Mouse (Mus musculus) kidney, adult 8-10 months (tissue): ENCODE measurements at regions not wholly inside any gene's neighbourhood (a gene's known extent, or its start where the extent isn't known, plus 50 kb on each side); places are given as distances from the start of the nearest gene placed in this dataset.

Source experiments
- DNase-seq, 2 experiments: peaks; one replicate each; pipeline ENCODE4 v3.0.0; 2022

- DNase-seq = no peak
Observed at GRCm38 (mm10) chr13:83716711-83717171, 212.9 kb downstream of the Mef2c start.

- no peak for DNase-seq
Observed at GRCm38 (mm10) chr13:83717686-83718210, 213.9 kb downstream of the Mef2c start.

DNA sequence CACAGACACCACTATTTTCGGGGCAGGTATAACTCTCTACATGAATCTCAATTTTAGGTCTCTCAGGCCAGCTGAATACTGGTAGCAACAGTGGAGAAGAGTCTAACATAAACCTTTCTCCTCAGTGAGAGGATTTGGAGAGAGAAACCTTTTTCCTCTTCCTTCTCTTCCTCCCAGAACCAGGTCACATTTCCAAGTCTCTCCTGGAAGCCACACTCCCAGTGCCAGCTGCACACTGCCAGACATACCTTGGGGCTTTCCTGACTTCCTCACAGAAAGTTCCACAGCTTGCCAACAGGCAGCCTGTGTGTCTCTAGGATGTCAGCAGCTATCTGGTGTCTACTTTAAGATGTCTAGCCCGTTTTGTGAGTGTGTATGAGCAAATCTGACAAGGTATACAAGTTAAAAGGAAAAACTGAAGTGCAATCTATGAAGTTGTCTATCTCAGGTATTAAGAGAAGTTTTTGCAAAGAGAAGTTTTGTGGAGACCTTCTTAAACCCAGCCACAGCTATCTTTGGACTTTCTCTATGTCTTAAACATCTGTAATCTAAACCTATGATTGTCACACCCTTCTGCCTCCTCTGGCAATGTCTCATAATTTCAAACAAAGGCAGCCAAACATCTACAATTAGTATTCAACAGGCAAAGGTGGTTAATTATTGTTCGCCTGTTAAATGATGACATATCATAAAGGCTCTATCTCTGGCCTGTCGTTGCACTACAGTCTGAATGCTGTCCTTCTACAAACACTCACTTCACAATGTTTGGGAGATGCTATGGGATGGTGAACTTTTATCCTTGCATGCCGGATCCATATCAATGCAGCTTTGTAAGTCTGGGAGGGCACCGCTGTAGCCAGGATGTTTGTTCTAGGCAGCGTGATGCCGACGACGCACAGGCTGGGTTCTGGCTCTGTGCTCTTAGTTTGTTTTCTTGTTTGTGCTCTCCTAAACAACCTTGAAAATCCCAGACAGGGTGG lies 214.9 kb downstream of the Mef2c start:
- no peak for DNase-seq

- no peak for DNase-seq
Observed at GRCm38 (mm10) chr13:83719635-83720291, 215.9 kb downstream of the Mef2c start.

- DNase-seq = no peak
Observed at GRCm38 (mm10) chr13:83720352-83720751, 216.5 kb downstream of the Mef2c start.

DNA sequence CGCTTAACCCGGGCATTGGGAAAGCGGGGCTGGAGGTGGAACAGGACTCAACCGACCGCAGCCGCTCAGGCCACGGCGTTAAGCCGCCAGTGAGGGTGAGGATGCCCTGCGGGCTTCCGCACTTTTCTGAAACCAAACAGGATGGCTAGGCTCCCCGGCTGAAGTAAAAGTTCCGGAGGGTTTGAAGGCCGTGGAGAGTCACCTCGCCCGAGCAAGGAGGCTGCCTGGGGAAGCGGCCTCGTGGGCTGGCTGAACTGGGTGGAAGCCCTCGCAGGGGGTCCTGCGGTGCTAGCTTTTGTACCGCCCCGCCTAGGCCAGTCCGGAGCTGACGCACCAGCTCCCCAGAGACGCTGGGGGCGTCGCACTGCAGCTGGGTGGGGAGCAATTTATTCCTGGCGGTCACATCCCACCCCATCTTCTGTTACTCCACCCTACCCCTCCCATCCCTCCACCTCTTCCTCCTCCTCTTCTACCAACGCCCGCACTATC lies 217.1 kb downstream of the Mef2c start:
- no peak for DNase-seq

DNA sequence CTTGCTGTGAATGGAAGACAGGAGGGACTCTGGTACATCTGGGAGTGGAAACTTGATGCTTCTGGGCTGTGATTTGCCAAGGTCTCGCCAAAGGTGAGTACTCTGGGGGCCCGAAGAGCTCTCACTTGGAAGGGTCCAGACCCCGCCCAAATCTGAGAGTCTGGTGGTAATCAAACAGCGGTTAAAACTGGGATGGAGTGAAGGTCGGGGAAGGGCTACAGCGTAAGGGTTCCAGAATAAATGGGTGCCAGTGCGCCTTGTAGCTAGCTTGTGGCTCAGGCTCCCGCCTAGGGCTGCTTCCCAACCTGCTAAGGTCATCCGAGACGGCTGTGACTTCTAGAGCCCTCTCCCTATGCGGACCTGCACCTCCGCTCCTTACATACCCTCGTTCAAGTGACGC lies 217.7 kb downstream of the Mef2c start:
- no peak for DNase-seq

- DNase-seq = no peak
Observed at GRCm38 (mm10) chr13:83722241-83722640, 218.4 kb downstream of the Mef2c start.

DNA sequence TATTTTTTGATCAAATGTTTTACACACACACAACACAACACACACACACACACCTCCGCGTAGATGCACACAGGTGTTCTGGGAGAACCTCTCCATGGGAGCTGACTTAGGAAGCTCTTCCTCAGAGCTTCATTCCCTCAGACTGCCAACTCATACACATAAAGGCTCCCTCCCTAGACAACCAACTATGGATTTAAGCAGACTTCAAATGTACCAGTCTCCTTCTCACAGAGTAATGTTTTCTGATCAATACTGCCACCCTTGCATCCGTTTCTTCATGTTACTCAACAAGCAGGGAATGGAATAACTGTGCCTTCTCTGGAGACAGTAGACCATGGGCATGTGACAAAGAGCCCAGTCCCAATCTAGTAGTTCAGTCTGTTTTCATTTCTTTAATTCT lies 219.0 kb downstream of the Mef2c start:
- no peak for DNase-seq

DNA sequence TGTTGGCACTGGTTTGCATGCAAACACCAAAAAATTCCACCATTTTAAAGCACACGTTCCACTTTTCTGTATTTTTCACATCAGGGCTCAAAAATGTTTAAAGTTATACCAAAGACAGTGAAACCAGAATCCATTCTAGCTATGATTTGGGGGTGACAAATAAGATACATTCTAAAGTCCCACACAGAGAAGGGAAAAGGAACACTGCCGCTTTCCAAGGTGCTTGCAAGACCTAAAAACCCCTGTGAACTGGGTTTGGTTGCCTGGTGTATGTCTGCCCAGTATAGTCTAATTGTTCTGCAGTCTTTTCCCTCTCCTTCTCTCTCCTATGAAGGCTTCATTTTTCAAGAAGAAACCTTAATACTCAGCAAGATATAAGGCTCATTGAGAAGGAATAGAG lies 219.6 kb downstream of the Mef2c start:
- DNase-seq = no peak

- DNase-seq = no peak
Observed at GRCm38 (mm10) chr13:83724196-83724595, 220.4 kb downstream of the Mef2c start.

DNA sequence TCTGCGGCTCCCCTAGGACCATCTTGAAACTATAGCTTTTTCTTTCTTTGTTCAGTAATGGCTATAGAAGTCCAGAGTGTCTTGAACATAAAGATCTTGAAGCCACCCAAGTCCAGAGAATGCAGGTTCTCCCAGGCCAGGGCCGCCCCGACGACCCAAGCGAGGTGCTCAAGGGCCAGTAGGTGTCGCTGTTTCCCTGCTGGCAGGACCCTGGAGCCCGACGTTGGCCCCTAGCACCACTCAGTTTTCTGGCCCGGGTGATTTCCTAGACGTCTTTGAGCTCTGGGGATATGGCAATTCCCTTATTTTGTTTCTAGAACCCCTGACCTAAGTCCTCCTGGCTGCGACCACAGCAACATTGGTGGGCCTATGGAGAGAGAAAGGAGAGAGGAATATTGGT lies 221.2 kb downstream of the Mef2c start:
- no peak for DNase-seq

- DNase-seq = no peak
Observed at GRCm38 (mm10) chr13:83725831-83726230, 222.0 kb downstream of the Mef2c start.

GRCm38 (mm10) chr13:83726346-83726975 lies 222.6 kb downstream of the Mef2c start:
- no peak for DNase-seq

- peak in 1 of 2 experiments; percentile 2 for DNase-seq
Observed at GRCm38 (mm10) chr13:83727051-83727765, 223.4 kb downstream of the Mef2c start.

DNA sequence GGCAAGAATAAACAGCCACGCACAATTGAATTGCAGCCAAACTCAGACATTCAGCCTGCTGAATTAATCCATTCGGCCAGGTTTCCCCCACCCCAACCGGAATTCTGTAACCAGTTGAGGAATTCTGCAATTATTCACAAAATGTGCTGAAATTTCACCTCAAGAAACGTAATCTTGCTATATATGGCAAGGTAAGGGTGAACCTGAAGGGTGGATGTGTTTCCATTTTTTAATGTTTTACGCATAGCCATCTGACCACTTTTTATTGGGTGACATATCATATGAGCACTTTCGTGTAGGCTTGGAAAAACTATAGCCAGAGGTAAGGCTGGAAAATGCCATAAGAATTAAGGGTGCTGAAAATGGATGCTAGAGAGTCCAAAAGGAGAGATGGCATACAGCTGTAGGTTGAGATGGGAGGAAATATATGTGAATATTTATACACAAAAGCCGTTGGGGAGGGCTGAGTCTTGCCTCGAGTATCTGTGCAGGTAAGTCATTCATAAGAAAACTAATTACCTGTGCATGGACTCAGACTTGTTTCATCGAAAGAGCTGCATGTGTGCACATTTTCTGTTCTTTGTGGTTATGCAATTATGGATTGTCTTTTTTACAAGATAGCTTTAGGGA lies 224.0 kb downstream of the Mef2c start:
- DNase-seq = no peak

GRCm38 (mm10) chr13:83728421-83729010 lies 224.7 kb downstream of the Mef2c start:
- DNase-seq = no peak

- peak in 1 of 2 experiments; percentile 52 for DNase-seq
Observed at GRCm38 (mm10) chr13:83729331-83730009, 225.6 kb downstream of the Mef2c start.

DNA sequence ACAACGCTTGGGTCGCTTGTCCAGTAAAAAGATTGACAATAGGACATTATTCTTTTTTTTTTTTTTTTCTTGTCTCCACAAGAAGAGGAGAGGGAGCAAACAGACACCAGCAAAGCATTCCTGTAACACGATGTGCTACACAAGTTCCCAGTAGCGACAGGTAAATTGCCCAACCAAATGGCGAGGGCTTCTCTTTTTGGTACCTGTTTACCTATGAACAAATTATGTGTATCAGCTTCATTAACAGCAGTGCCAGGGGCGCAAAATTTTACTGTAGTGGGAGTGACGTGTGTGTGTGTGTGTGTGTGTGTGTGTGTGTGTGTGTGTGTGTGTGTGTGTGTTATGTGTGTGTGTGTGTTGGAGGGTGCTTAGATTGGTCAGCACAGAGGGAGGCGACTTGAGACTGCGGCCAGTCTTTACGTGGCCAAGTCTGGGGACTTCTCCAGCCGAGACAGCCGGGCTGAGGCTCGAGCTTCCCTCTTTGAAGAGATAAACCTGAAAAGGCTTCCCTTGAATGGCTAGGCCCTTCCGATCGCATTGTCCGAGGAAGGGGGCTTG lies 226.4 kb downstream of the Mef2c start:
- no peak for DNase-seq

GRCm38 (mm10) chr13:83730713-83731480 lies 227.1 kb downstream of the Mef2c start:
- peak in 1 of 2 experiments; percentile 33 for DNase-seq
